Mouse (Mus musculus) heart, adult 2 months (tissue): ENCODE data around the gene Tm7sf3. TPM values are rescaled to one million over a fixed set of nuclear protein-coding genes. Genes with fewer than 3 reads are reported as not detected.

ENCODE experiments used
- DNase-seq, 2 experiments: peaks; one replicate each; pipeline ENCODE4 v3.0.0; 2021
- H3K27ac ChIP-seq: fragments of 200-600 bp; 2 replicates; pipeline ENCODE4 v1.8.1; 2022
- H3K27me3 ChIP-seq: fragments of 200-500 bp; 2 replicates; pipeline ENCODE4 v1.6.1; 2012; ENCODE audit warnings: mild to moderate bottlenecking, low read length, inconsistent platforms, mixed read lengths; ENCODE audit not compliant: control insufficient read depth, insufficient read depth
- H3K36me3 ChIP-seq: fragments of 200-500 bp; 2 replicates; pipeline ENCODE4 v1.6.1; 2012; ENCODE audit warnings: low read length, inconsistent platforms; ENCODE audit not compliant: control insufficient read depth, insufficient read depth
- H3K4me1 ChIP-seq: fragments of 200-500 bp; 2 replicates; pipeline ENCODE4 v1.6.1; 2011; ENCODE audit warnings: low read length; ENCODE audit not compliant: control insufficient read depth, insufficient read depth
- H3K4me3 ChIP-seq: fragments of 200-600 bp; 2 replicates; pipeline ENCODE4 v1.8.1; 2022
- H3K79me2 ChIP-seq: fragments of 200-500 bp; replicated peaks from 2 replicates; pipeline ENCODE4 v1.6.1; 2012; ENCODE audit warnings: mild to moderate bottlenecking, inconsistent platforms, low read length, moderate library complexity, mixed read lengths; ENCODE audit not compliant: control insufficient read depth, insufficient read depth
- H3K9ac ChIP-seq: fragments of 200-500 bp; 2 replicates; pipeline ENCODE4 v1.6.1; 2012; ENCODE audit warnings: low read depth, mild to moderate bottlenecking, control low read depth, inconsistent platforms, low read length, mixed read lengths
- CTCF ChIP-seq: fragments of 200-600 bp; IDR thresholded peaks from 2 replicates; pipeline ENCODE4 v1.8.1; 2022; ENCODE audit warnings: antibody characterized with exemption, mild to moderate bottlenecking, moderate library complexity
- EP300 ChIP-seq: fragments of 200-500 bp; IDR thresholded peaks from 2 replicates; pipeline ENCODE4 v1.6.1; 2011; ENCODE audit warnings: low read depth, low read length, control low read depth; ENCODE audit not compliant: insufficient read depth
- POLR2A ChIP-seq: fragments of 200-500 bp; IDR thresholded peaks from 2 replicates; pipeline ENCODE4 v1.6.1; 2011; ENCODE audit warnings: mild to moderate bottlenecking, low read depth, low read length, control low read depth; ENCODE audit not compliant: insufficient read depth
- WGBS: fragments of 180-500 bp; shearing (Covaris S2); methylation state at CpG from one replicate; pipeline ENCODE4 v1.1.7; 2018; 5-methylcytosine and 5-hydroxymethylcytosine counted together
- intact Hi-C: fragments of 180-260 bp; cut with DNase I; formaldehyde crosslinking; loops from one replicate; pipeline ENCODE4 v1.15.1; 2025
- polyA plus RNA-seq: library from polyadenylated mRNA; depleted of rRNA; stranded (reverse); fragments of >200 nt; gene quantifications from 2 replicates; pipeline ENCODE4 v1.2.3, GENCODE M21; 2012
- total RNA-seq, 2 experiments: library from RNA; stranded (reverse); gene quantifications; 2 replicates each; pipeline ENCODE4 v1.2.3; 2021

The Tm7sf3 gene
- total and polyA plus RNA-seq, 3 experiments, result 9.7 to 18.0 (median 14.6) TPM

- H3K27me3 ChIP-seq, result no peaks in the 10 kb centered on the region
- no peak overlapping the region for H3K27ac ChIP-seq
- H3K36me3 ChIP-seq, result no peaks in the 10 kb centered on the region
- 69% methylated on average over 4 of the region's 4 CpGs for WGBS
- no peak for DNase-seq
- intact Hi-C loops, result no loop called here
- H3K4me1 ChIP-seq, result peaks cover 5% of the 10 kb centered on the region
- no peaks in the 10 kb centered on the region for H3K79me2 ChIP-seq
- no peak overlapping the region for H3K9ac ChIP-seq
- H3K4me3 ChIP-seq, result no peak overlapping the region
- TF ChIP-seq POLR2A, result no peak
- no peak for TF ChIP-seq CTCF
- no peak for TF ChIP-seq EP300
Observed at GRCm38 (mm10) chr6:146630961-146631360, 11.7 kb downstream of the Tm7sf3 start.

- Histone ChIP-seq H3K27me3 (no peaks in the 10 kb centered on the region), H3K27ac (no peak overlapping the region), H3K4me1 (peaks cover 5% of the 10 kb centered on the region), H3K79me2 (no peaks in the 10 kb centered on the region), H3K4me3 (no peak overlapping the region), H3K9ac (no peak overlapping the region), H3K36me3 (no peaks in the 10 kb centered on the region)
- DNase-seq, result no peak
- WGBS, result 65% methylated on average over 9 of the region's 9 CpGs
- intact Hi-C loops, result no loop called here
- no peak for TF ChIP-seq POLR2A
- no peak for TF ChIP-seq CTCF
- no peak for TF ChIP-seq EP300
Observed at GRCm38 (mm10) chr6:146629781-146630756, 12.6 kb downstream of the Tm7sf3 start.

- H3K4me3 ChIP-seq, result no peak overlapping the region
Observed at GRCm38 (mm10) chr6:146628123-146628522, 14.5 kb downstream of the Tm7sf3 start.

GRCm38 (mm10) chr6:146616670-146617069 is 26.0 kb downstream of the Tm7sf3 start:
- Histone ChIP-seq H3K4me3 (no peak overlapping the region), H3K9ac (no peak overlapping the region), H3K79me2 (no peaks in the 10 kb centered on the region), H3K36me3 (no peaks in the 10 kb centered on the region), H3K4me1 (no peaks in the 10 kb centered on the region), H3K27ac (no peak overlapping the region), H3K27me3 (no peaks in the 10 kb centered on the region)
- TF ChIP-seq POLR2A, result no peak
- TF ChIP-seq CTCF, result no peak
- no peak for TF ChIP-seq EP300
- intact Hi-C loops, result no loop called here
- no peak for DNase-seq
- WGBS, result 90% methylated on average over 2 of the region's 2 CpGs

More at GRCm38 (mm10) chr6:146628123-146628522, 14.5 kb downstream of the Tm7sf3 start:
- H3K27me3 ChIP-seq, result no peaks in the 10 kb centered on the region
- no peaks in the 10 kb centered on the region for H3K79me2 ChIP-seq
- 75% methylated on average over 3 of the region's 3 CpGs for WGBS
- H3K36me3 ChIP-seq, result no peaks in the 10 kb centered on the region
- DNase-seq, result no peak
- no peak overlapping the region for H3K27ac ChIP-seq
- H3K9ac ChIP-seq, result no peak overlapping the region
- H3K4me1 ChIP-seq, result peaks cover 2% of the 10 kb centered on the region
- TF ChIP-seq CTCF, result no peak
- no peak for TF ChIP-seq POLR2A
- no peak for TF ChIP-seq EP300
- intact Hi-C loops, result no loop called here

- no peaks in the 10 kb centered on the region for H3K27me3 ChIP-seq
- TF ChIP-seq CTCF (no peak), POLR2A (no peak)
- 85% methylated on average over 8 of the region's 8 CpGs for WGBS
- H3K4me1 ChIP-seq, result no peaks in the 10 kb centered on the region
- H3K36me3 ChIP-seq, result no peaks in the 10 kb centered on the region
- no peak overlapping the region for H3K27ac ChIP-seq
- no peak overlapping the region for H3K9ac ChIP-seq
- no peak for DNase-seq
- no peak overlapping the region for H3K4me3 ChIP-seq
- intact Hi-C loops, result no loop called here
- H3K79me2 ChIP-seq, result no peaks in the 10 kb centered on the region
Observed at GRCm38 (mm10) chr6:146615891-146616290, 26.7 kb downstream of the Tm7sf3 start.

GRCm38 (mm10) chr6:146614541-146614940 is 28.1 kb downstream of the Tm7sf3 start:
- no peak overlapping the region for H3K9ac ChIP-seq
- no peaks in the 10 kb centered on the region for H3K79me2 ChIP-seq
- no peak overlapping the region for H3K4me3 ChIP-seq
- no peaks in the 10 kb centered on the region for H3K27me3 ChIP-seq
- no peak for DNase-seq
- no peak for TF ChIP-seq CTCF
- TF ChIP-seq POLR2A, result no peak
- TF ChIP-seq EP300, result no peak
- no peaks in the 10 kb centered on the region for H3K36me3 ChIP-seq
- H3K27ac ChIP-seq, result no peak overlapping the region
- 94% methylated on average over 5 of the region's 5 CpGs for WGBS
- intact Hi-C loops, result no loop called here
- H3K4me1 ChIP-seq, result no peaks in the 10 kb centered on the region
